Mouse (Mus musculus) C2C12 (cell line): ENCODE data around the gene Nasp. TPM values are rescaled to one million over a fixed set of nuclear protein-coding genes. Genes with fewer than 3 reads are reported as not detected.

Experiments
- H3K27me3 ChIP-seq: one replicate; pipeline ENCODE4 v1.6.1; 2011; ENCODE audit not compliant: control insufficient read depth, insufficient read depth, insufficient read length
- H3K36me3 ChIP-seq: one replicate; pipeline ENCODE4 v1.6.1; 2011; ENCODE audit not compliant: control insufficient read depth, insufficient read depth
- H3K4me3 ChIP-seq: one replicate; pipeline ENCODE4 v1.5.1; 2011; ENCODE audit warnings: mild to moderate bottlenecking, control low read depth; ENCODE audit not compliant: poor library complexity, insufficient read depth, severe bottlenecking
- H3K79me2 ChIP-seq: one replicate; pipeline ENCODE4 v1.6.1; 2011; ENCODE audit not compliant: control insufficient read depth, insufficient read depth
- H3K79me3 ChIP-seq: one replicate; pipeline ENCODE4 v1.6.1; 2011; ENCODE audit warnings: low read depth, control low read depth
- H3ac ChIP-seq: one replicate; pipeline ENCODE3; 2011; ENCODE audit warnings: low read depth; ENCODE audit not compliant: control insufficient read depth, insufficient read length
- CEBPB ChIP-seq: IDR thresholded peaks from one replicate; pipeline ENCODE4 v1.6.1; 2011; ENCODE audit warnings: low read depth, mild to moderate bottlenecking, control low read depth, moderate library complexity
- CTCF ChIP-seq: IDR thresholded peaks from one replicate; pipeline ENCODE4 v1.5.1; 2011; ENCODE audit not compliant: control insufficient read depth, insufficient read depth, insufficient read length
- FOSL1 ChIP-seq: IDR thresholded peaks from one replicate; pipeline ENCODE4 v1.8.0; 2011; ENCODE audit warnings: mild to moderate bottlenecking, low read length; ENCODE audit not compliant: poor library complexity, insufficient read depth, severe bottlenecking
- MAX ChIP-seq: IDR thresholded peaks from one replicate; pipeline ENCODE4 v1.6.1; 2011; ENCODE audit warnings: mild to moderate bottlenecking, control low read depth
- MYOD1 ChIP-seq: IDR thresholded peaks from one replicate; pipeline ENCODE4 v1.6.1; 2011; ENCODE audit warnings: low read depth; ENCODE audit not compliant: control insufficient read depth, insufficient read length
- MYOG ChIP-seq: IDR thresholded peaks from one replicate; pipeline ENCODE4 v1.6.1; 2011; ENCODE audit not compliant: control insufficient read depth, insufficient read length; ENCODE audit errors: extremely low read depth
- USF1 ChIP-seq: IDR thresholded peaks from one replicate; pipeline ENCODE4 v1.6.1; 2011; ENCODE audit warnings: low read depth, mild to moderate bottlenecking, control low read depth, moderate library complexity
- polyA plus RNA-seq: library from polyadenylated mRNA; unstranded; fragments of >200 nt; fragmentation: generic; extraction: Trizol; gene quantifications from one replicate; pipeline ENCODE4 v1.2.1, GENCODE M21; 2012; ENCODE audit warnings: missing spikeins

Gene Nasp
- polyA plus RNA-seq, 1 experiment: 79.1 TPM

DNA sequence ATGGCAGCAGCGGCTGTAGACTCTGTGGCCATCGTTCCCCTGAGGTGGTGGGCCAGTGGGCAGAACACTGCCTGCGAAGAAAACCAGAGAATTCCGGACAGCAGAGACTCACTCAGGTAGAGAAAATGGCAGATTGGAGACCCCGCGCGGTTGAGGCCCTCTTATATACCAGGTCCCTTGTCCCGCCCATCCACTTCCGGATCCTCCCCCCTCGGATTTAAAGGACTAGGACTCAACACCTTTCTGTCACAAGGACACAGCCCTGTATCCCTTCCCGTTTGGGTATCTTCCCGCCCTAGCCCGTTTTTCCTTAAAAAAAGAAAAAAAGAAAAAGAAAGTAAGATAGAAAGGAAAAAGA, 403 bp downstream of the Nasp start:
- peaks cover 40% of the 10 kb centered on the region for H3K79me3 ChIP-seq
- peaks cover 50% of the 10 kb centered on the region for H3K79me2 ChIP-seq
- peaks cover 26% of the 10 kb centered on the region for H3K36me3 ChIP-seq
- H3K27me3 ChIP-seq: no peaks in the 10 kb centered on the region
- peak overlapping the region; percentile 94 for H3K4me3 ChIP-seq
- H3ac ChIP-seq: peak overlapping the region; percentile 56
- TF ChIP-seq FOSL1 (no peak), USF1 (no peak), CTCF (no peak), MYOD1 (no peak), CEBPB (no peak), MAX (no peak), MYOG (no peak)

DNA sequence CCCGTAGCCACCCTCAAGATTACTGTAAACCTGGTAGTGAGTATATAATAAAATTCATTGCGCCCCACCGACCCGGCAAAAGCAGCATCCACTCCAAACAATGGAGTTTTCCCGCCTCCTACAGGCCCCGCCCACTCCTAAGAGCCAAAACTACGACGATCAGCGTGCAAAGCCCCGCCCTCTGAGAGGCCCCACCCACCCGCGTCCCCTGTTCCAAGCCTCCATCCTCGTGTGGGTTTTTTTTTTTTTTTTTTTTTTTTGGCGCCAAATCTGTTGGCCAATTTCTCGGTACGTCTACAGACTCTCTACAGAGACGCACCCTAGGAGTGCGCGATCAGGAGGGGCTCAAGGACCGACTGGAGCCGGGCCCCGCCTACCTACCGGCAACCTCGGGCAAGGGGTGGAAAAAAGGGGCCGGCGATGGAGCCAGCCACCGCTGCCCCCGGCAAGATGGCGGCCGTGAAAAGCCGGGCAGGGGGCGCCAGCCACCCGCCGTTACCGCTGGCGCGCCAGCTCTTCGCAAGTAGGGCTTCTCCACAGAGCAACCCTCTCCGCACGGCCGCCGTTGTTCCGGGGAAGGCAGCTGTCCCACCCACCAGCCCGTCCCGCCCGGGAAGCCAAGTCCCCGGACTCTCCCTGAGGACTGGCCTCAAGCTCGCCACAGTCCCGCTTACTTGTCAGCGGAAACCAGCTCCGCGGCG, 933 bp downstream of the Nasp start:
- peak overlapping the region; percentile 66 for H3ac ChIP-seq
- no peaks in the 10 kb centered on the region for H3K27me3 ChIP-seq
- TF ChIP-seq MYOD1: no peak
- TF ChIP-seq CTCF: no peak
- TF ChIP-seq FOSL1: no peak
- TF ChIP-seq CEBPB: no peak
- TF ChIP-seq USF1: no peak
- TF ChIP-seq MAX: no peak
- TF ChIP-seq MYOG: no peak
- peak overlapping the region; percentile 94 for H3K4me3 ChIP-seq
- H3K36me3 ChIP-seq: peaks cover 31% of the 10 kb centered on the region
- H3K79me2 ChIP-seq: peaks cover 56% of the 10 kb centered on the region
- H3K79me3 ChIP-seq: peaks cover 45% of the 10 kb centered on the region

GRCm38 (mm10) chr4:116624831-116625230, 2.9 kb downstream of the Nasp start:
- Histone ChIP-seq H3K27me3 (no peaks in the 10 kb centered on the region), H3K79me3 (peaks cover 62% of the 10 kb centered on the region), H3K36me3 (peaks cover 51% of the 10 kb centered on the region), H3K4me3 (no peak overlapping the region), H3ac (no peak overlapping the region), H3K79me2 (peaks cover 75% of the 10 kb centered on the region)
- no peak for TF ChIP-seq MYOG
- no peak for TF ChIP-seq MYOD1
- no peak for TF ChIP-seq USF1
- TF ChIP-seq FOSL1: no peak
- TF ChIP-seq CEBPB: no peak
- TF ChIP-seq MAX: no peak
- TF ChIP-seq CTCF: no peak

DNA sequence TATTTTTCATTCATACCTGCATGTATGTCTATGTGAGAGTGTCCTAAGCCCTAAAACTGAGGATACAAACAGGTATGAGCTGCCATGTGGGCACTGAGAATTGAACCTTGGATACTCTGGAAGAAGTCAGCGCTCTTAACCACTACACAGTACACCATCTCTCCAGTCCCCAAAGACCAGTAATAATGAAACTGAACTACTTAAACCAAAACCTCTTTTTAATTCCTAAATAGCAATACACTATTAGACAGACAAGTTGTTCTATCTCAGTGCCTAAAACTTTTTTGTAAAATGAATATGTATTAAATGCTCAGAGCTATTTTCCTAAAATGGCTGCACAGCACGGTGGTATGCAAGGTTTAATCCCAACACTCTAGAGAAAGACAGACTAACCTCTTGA, 12.5 kb downstream of the Nasp start:
- Histone ChIP-seq H3K4me3 (no peak overlapping the region), H3K36me3 (peaks cover 97% of the 10 kb centered on the region), H3ac (no peak overlapping the region), H3K79me2 (peaks cover 91% of the 10 kb centered on the region), H3K79me3 (peaks cover 38% of the 10 kb centered on the region), H3K27me3 (no peaks in the 10 kb centered on the region)
- TF ChIP-seq MYOD1 (no peak), CTCF (no peak), MYOG (no peak), FOSL1 (no peak), USF1 (no peak), CEBPB (no peak)

GRCm38 (mm10) chr4:116612621-116613020, 15.1 kb downstream of the Nasp start:
- Histone ChIP-seq H3K4me3 (no peak overlapping the region), H3K27me3 (no peaks in the 10 kb centered on the region), H3ac (no peak overlapping the region), H3K79me3 (peaks cover 26% of the 10 kb centered on the region), H3K79me2 (peaks cover 88% of the 10 kb centered on the region), H3K36me3 (peaks cover 99% of the 10 kb centered on the region)
- TF ChIP-seq CEBPB: no peak
- TF ChIP-seq FOSL1: no peak
- no peak for TF ChIP-seq MYOD1
- no peak for TF ChIP-seq CTCF
- no peak for TF ChIP-seq USF1
- no peak for TF ChIP-seq MYOG
- TF ChIP-seq MAX: no peak
